ENCODE assay signal across 8 mouse cellular contexts in the genomic region with DNA sequence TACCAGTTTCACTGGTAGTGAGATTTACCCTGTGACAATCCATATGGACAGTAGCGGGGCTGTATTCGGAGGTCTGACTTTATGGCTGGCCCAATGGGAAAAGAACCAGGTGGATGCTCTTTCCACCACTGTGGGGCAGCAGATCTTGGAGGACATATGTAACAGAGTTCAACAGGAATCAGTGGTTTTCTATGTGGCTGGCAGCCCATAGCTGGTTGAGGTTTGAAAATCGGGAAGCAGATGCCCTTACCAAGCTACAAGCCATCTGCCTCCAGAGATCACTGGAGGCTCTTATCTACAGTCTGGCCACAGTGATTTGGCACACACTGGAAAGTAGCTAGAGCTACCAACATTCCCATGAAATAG. TPM values are rescaled to one million over a fixed set of nuclear protein-coding genes. Genes with fewer than 3 reads are reported as not detected.
DNase-seq lines count a peak whose midpoint lies in the region; ATAC-seq and TF ChIP-seq lines count a peak whose summit lies in the region.

No protein-coding gene starts in this region.

- no peak overlapping the region for H3ac ChIP-seq in myocyte (ENCODE audit: control insufficient read depth, insufficient read length)

- no peaks in the 10 kb centered on the region for H3K79me2 ChIP-seq in myocyte (ENCODE audit: control insufficient read depth, insufficient read depth)

- H3K9ac ChIP-seq in kidney, postnatal 0 days (ENCODE audit: low read depth, low read length), result 0 out of 2 replicates have a peak overlapping the region, but pooled peaks have one; percentile 40
- peak overlapping the region; percentile 52; the same call in 1 of the 2 replicates for H3K9ac ChIP-seq in intestine, embryonic 16.5 days (ENCODE audit: low read depth, low read length)

- H3K4me3 ChIP-seq in kidney, postnatal 0 days (replicated peaks; ENCODE audit: low read depth, low read length), result peak overlapping the region; percentile 36
- H3K4me3 ChIP-seq in forebrain, embryonic 10.5 days, result peak overlapping the region; percentile 59
- H3K4me3 ChIP-seq in intestine, embryonic 16.5 days (ENCODE audit: low read length), result peak overlapping the region; percentile 53
- peak overlapping the region; percentile 13 for H3K4me3 ChIP-seq in myocyte

- peak overlapping the region; percentile 88 for H3K4me2 ChIP-seq in kidney, postnatal 0 days (ENCODE audit: low read length)
- peak overlapping the region; percentile 64 for H3K4me2 ChIP-seq in intestine, embryonic 16.5 days (ENCODE audit: low read depth, low read length)
- peak overlapping the region; percentile 91 for H3K4me2 ChIP-seq in myocyte (ENCODE audit: low read depth)

- ATAC-seq in kidney, postnatal 0 days (replicated peaks; ENCODE audit: low FRiP score, low read depth), result no peak
- no peak for ATAC-seq in intestine, embryonic 16.5 days
- ATAC-seq in CD4-positive, CD25-positive, alpha-beta regulatory T cell, adult 4 months, result no peak

- no peaks in the 10 kb centered on the region for H3K27me3 ChIP-seq in kidney, postnatal 0 days (ENCODE audit: insufficient read depth, low read length)
- peaks cover 40% of the 10 kb centered on the region for H3K27me3 ChIP-seq in forebrain, embryonic 10.5 days (ENCODE audit: poor library complexity, severe bottlenecking)
- H3K27me3 ChIP-seq in intestine, embryonic 16.5 days (replicated peaks; ENCODE audit: control insufficient read depth, insufficient read depth, low read length), result no peaks in the 10 kb centered on the region
- H3K27me3 ChIP-seq in myocyte (ENCODE audit: control insufficient read depth, insufficient read depth, insufficient read length), result no peaks in the 10 kb centered on the region

- H3K27ac ChIP-seq in kidney, postnatal 0 days, result no peak overlapping the region
- H3K27ac ChIP-seq in forebrain, embryonic 10.5 days, result peak overlapping the region; percentile 73; the same call in 1 of the 2 replicates
- H3K27ac ChIP-seq in intestine, embryonic 16.5 days (ENCODE audit: low read length), result no peak overlapping the region

- no peak for DNase-seq in kidney, postnatal 0 days (ENCODE audit: low spot score)
- DNase-seq in kidney, postnatal 36 days, result no peak
- DNase-seq in forebrain, embryonic 10.5 days (ENCODE audit: extremely low spot score, low spot score), result no peak
- DNase-seq in gastrocnemius, postnatal 25 days, result no peak
- no peak for DNase-seq in frontal cortex, adult 2 months (ENCODE audit: extremely low spot score in 1 of 2, low spot score in 1 of 2)

- no peak for TF ChIP-seq POLR2A in myocyte (IDR thresholded peaks at IDR 0.05; ENCODE audit: insufficient read length, low read depth)

- no peaks in the 10 kb centered on the region for H3K36me3 ChIP-seq in kidney, postnatal 0 days (ENCODE audit: insufficient read depth, low read length)
- H3K36me3 ChIP-seq in forebrain, embryonic 10.5 days (replicated peaks), result no peaks in the 10 kb centered on the region
- no peaks in the 10 kb centered on the region for H3K36me3 ChIP-seq in intestine, embryonic 16.5 days (ENCODE audit: control insufficient read depth, insufficient read depth, low read length)
- H3K36me3 ChIP-seq in myocyte (ENCODE audit: control insufficient read depth, insufficient read depth), result no peaks in the 10 kb centered on the region

- no peak for TF ChIP-seq CTCF in kidney, postnatal 0 days (IDR thresholded peaks at IDR 0.05; ENCODE audit: low read depth)

- no peaks in the 10 kb centered on the region for H3K9me3 ChIP-seq in kidney, postnatal 0 days (replicated peaks; ENCODE audit: low read length)
- no peaks in the 10 kb centered on the region for H3K9me3 ChIP-seq in forebrain, embryonic 10.5 days
- H3K9me3 ChIP-seq in intestine, embryonic 16.5 days (ENCODE audit: control insufficient read depth, low read length), result no peaks in the 10 kb centered on the region

- 0 out of 2 replicates have a peak, but pooled peaks cover 4% of the 10 kb centered on the region for H3K4me1 ChIP-seq in kidney, postnatal 0 days (replicated peaks; ENCODE audit: insufficient read depth, low read length)
- peaks cover 27% of the 10 kb centered on the region for H3K4me1 ChIP-seq in forebrain, embryonic 10.5 days
- 0 out of 2 replicates have a peak, but pooled peaks cover 6% of the 10 kb centered on the region for H3K4me1 ChIP-seq in intestine, embryonic 16.5 days (ENCODE audit: control insufficient read depth, insufficient read depth, low read length)

- 10% methylated on average over 3 of the region's 3 CpGs for WGBS in kidney, postnatal 0 days
- 19% methylated on average over 3 of the region's 3 CpGs for WGBS in forebrain, embryonic 10.5 days
- 8% methylated on average over 3 of the region's 3 CpGs for WGBS in intestine, embryonic 16.5 days

TF ChIP-seq in myocyte, 11 proteins besides CTCF, POLR2A, EP300 and RAD21:
- TF ChIP-seq CEBPB (IDR thresholded peaks at IDR 0.05; ENCODE audit: insufficient read depth, poor library complexity, severe bottlenecking), result no peak
- no peak for TF ChIP-seq MYOD1 (IDR thresholded peaks at IDR 0.05; ENCODE audit: control insufficient read depth in 1 of 3, insufficient read length in 2 of 3, low read depth in 2 of 3)
- no peak for TF ChIP-seq REST (IDR thresholded peaks at IDR 0.05; ENCODE audit: insufficient read depth, insufficient read length)
- no peak for TF ChIP-seq MYOG (IDR thresholded peaks at IDR 0.05; ENCODE audit: control insufficient read depth in 1 of 3, insufficient read depth in 1 of 3, insufficient read length in 2 of 3, low read depth in 2 of 3)
- TF ChIP-seq POLR2AphosphoS2 (IDR thresholded peaks at IDR 0.05; ENCODE audit: insufficient read length, low read depth), result no peak
- no peak for TF ChIP-seq MAX (IDR thresholded peaks at IDR 0.05; ENCODE audit: low read depth)
- no peak for TF ChIP-seq USF1 (IDR thresholded peaks at IDR 0.05; ENCODE audit: low read depth)
- TF ChIP-seq TCF12 (IDR thresholded peaks at IDR 0.05; ENCODE audit: insufficient read depth, poor library complexity, severe bottlenecking), result no peak
- TF ChIP-seq TCF3 (IDR thresholded peaks at IDR 0.05; ENCODE audit: insufficient read length, low read depth), result no peak
- no peak for TF ChIP-seq SRF (IDR thresholded peaks at IDR 0.05; ENCODE audit: control insufficient read depth, insufficient read length, low read depth)
- TF ChIP-seq E2F4 (IDR thresholded peaks at IDR 0.05; ENCODE audit: insufficient read depth), result no peak
TF ChIP-seq in myocyte: peak in this region for 0.

RNA-seq across cellular contexts. Expression of gene Elf2, which starts 25.0 kb away (rescaled TPM):
- 56.2 and 60.3 TPM in 2 replicates for polyA plus RNA-seq in kidney, postnatal 0 days (2015; fragmentation: Nextera tagmentation; extraction: Ambion mirVana)
- 41.6 and 44.2 TPM in 2 replicates for polyA plus RNA-seq in forebrain, embryonic 10.5 days (2016; fragmentation: Nextera tagmentation; extraction: Ambion mirVana)
- 43.4 and 53.5 TPM in 2 replicates for polyA plus RNA-seq in intestine, embryonic 16.5 days (2015; fragmentation: Nextera tagmentation; extraction: Ambion mirVana)
- polyA plus RNA-seq in myocyte (2012; fragmentation: generic; extraction: Trizol), result 18.2 TPM
- 10 to 100 TPM; 55.9 to 66.9 TPM for polyA plus RNA-seq in CD4-positive, CD25-positive, alpha-beta regulatory T cell, adult 4 months (2017; shearing (Covaris generic))
- total RNA-seq in gastrocnemius, postnatal 25 days (2021), result 10 to 100 TPM; 44.3 to 46.1 TPM
- 30.3 and 32.4 TPM in 2 replicates for polyA plus RNA-seq in frontal cortex, adult 2 months (2012; rRNA removed)

RNA-seq across cellular contexts. Expression of gene Mgarp, which starts 31.0 kb away (rescaled TPM):
- 0.76 and 0.88 TPM in 2 replicates for polyA plus RNA-seq in kidney, postnatal 0 days (2015; fragmentation: Nextera tagmentation; extraction: Ambion mirVana)
- 8.4 and 12.8 TPM in 2 replicates for polyA plus RNA-seq in forebrain, embryonic 10.5 days (2016; fragmentation: Nextera tagmentation; extraction: Ambion mirVana)
- polyA plus RNA-seq in intestine, embryonic 16.5 days (2015; fragmentation: Nextera tagmentation; extraction: Ambion mirVana), result 4.0 and 9.6 TPM in 2 replicates
- 0.88 TPM for polyA plus RNA-seq in myocyte (2012; fragmentation: generic; extraction: Trizol)
- polyA plus RNA-seq in CD4-positive, CD25-positive, alpha-beta regulatory T cell, adult 4 months (2017; shearing (Covaris generic)), result 1 to 10 TPM; 1.7 to 2.4 TPM
- total RNA-seq in gastrocnemius, postnatal 25 days (2021), result not detected
- 0.06 and 0.08 TPM in 2 replicates for polyA plus RNA-seq in frontal cortex, adult 2 months (2012; rRNA removed)

RNA-seq across cellular contexts. Expression of gene Ndufc1, which starts 43.3 kb away (rescaled TPM):
- polyA plus RNA-seq in kidney, postnatal 0 days (2015; fragmentation: Nextera tagmentation; extraction: Ambion mirVana), result 1,354 and 1,434 TPM in 2 replicates
- polyA plus RNA-seq in forebrain, embryonic 10.5 days (2016; fragmentation: Nextera tagmentation; extraction: Ambion mirVana), result 642 and 667 TPM in 2 replicates
- 906 and 911 TPM in 2 replicates for polyA plus RNA-seq in intestine, embryonic 16.5 days (2015; fragmentation: Nextera tagmentation; extraction: Ambion mirVana)
- polyA plus RNA-seq in myocyte (2012; fragmentation: generic; extraction: Trizol), result 584 TPM
- 100 to 1,000 TPM; 177 to 260 TPM for polyA plus RNA-seq in CD4-positive, CD25-positive, alpha-beta regulatory T cell, adult 4 months (2017; shearing (Covaris generic))
- 1,000 to 10,000 TPM; 1,156 to 1,193 TPM for total RNA-seq in gastrocnemius, postnatal 25 days (2021)
- polyA plus RNA-seq in frontal cortex, adult 2 months (2012; rRNA removed), result 500 and 520 TPM in 2 replicates

RNA-seq across cellular contexts. Expression of gene Naa15, which starts 49.4 kb away (rescaled TPM):
- polyA plus RNA-seq in kidney, postnatal 0 days (2015; fragmentation: Nextera tagmentation; extraction: Ambion mirVana), result 26.5 and 26.6 TPM in 2 replicates
- polyA plus RNA-seq in forebrain, embryonic 10.5 days (2016; fragmentation: Nextera tagmentation; extraction: Ambion mirVana), result 68.3 and 68.6 TPM in 2 replicates
- polyA plus RNA-seq in intestine, embryonic 16.5 days (2015; fragmentation: Nextera tagmentation; extraction: Ambion mirVana), result 27.3 and 27.9 TPM in 2 replicates
- 8.4 TPM for polyA plus RNA-seq in myocyte (2012; fragmentation: generic; extraction: Trizol)
- polyA plus RNA-seq in CD4-positive, CD25-positive, alpha-beta regulatory T cell, adult 4 months (2017; shearing (Covaris generic)), result 10 to 100 TPM; 18.4 to 30.4 TPM
- total RNA-seq in gastrocnemius, postnatal 25 days (2021), result 10 to 100 TPM; 39.6 to 48.4 TPM
- polyA plus RNA-seq in frontal cortex, adult 2 months (2012; rRNA removed), result 22.3 and 22.8 TPM in 2 replicates
